In genomic region chr7:44373889-44374652, GRCm38 (mm10) we compare ENCODE assay signal across 8 mouse cellular contexts. TPM values are rescaled to one million over a fixed set of nuclear protein-coding genes. Genes with fewer than 3 reads are reported as not detected.
DNase-seq lines count a peak whose midpoint lies in the region; ATAC-seq and TF ChIP-seq lines count a peak whose summit lies in the region.

No protein-coding gene starts in this region.

- H3K4me2 ChIP-seq in heart, embryonic 14.5 days (ENCODE audit: low read length), result peak overlapping the region; percentile 85
- peak overlapping the region; percentile 86 for H3K4me2 ChIP-seq in liver, embryonic 12.5 days
- H3K4me2 ChIP-seq in stomach, embryonic 14.5 days (replicated peaks; ENCODE audit: low read depth, low read length), result peak overlapping the region; percentile 81

- no peaks in the 10 kb centered on the region for H3K79me2 ChIP-seq in C2C12 (ENCODE audit: control insufficient read depth, insufficient read depth)

- H3K79me3 ChIP-seq in C2C12 (ENCODE audit: low read depth), result no peaks in the 10 kb centered on the region

- H3K9me3 ChIP-seq in heart, embryonic 14.5 days (ENCODE audit: control insufficient read depth, low read length), result no peaks in the 10 kb centered on the region
- H3K9me3 ChIP-seq in liver, embryonic 12.5 days (replicated peaks), result no peaks in the 10 kb centered on the region
- H3K9me3 ChIP-seq in stomach, embryonic 14.5 days (ENCODE audit: control insufficient read depth, low read depth, low read length), result no peaks in the 10 kb centered on the region

- peaks cover 6% of the 10 kb centered on the region for H3K27me3 ChIP-seq in C2C12 (ENCODE audit: control insufficient read depth, insufficient read depth, insufficient read length)
- H3K27me3 ChIP-seq in heart, embryonic 14.5 days (ENCODE audit: control insufficient read depth, insufficient read depth, low read length), result no peaks in the 10 kb centered on the region
- H3K27me3 ChIP-seq in liver, embryonic 12.5 days (replicated peaks), result peaks cover 24% of the 10 kb centered on the region
- no peaks in the 10 kb centered on the region for H3K27me3 ChIP-seq in stomach, embryonic 14.5 days (ENCODE audit: control insufficient read depth, insufficient read depth, low read length)

- peak; percentile 79 for ATAC-seq in heart, embryonic 14.5 days (ENCODE audit: insufficient number of reproducible peaks, insufficient read depth, low FRiP score, low read depth)
- peak; percentile 86 for ATAC-seq in liver, embryonic 12.5 days
- ATAC-seq in stomach, embryonic 14.5 days (ENCODE audit: insufficient number of reproducible peaks, insufficient read depth, low FRiP score, low read depth), result peak; percentile 91

- DNase-seq in brain, adult 2 months (ENCODE audit: low read depth, low spot score), result peak; percentile 98
- peak; percentile 59 for DNase-seq in fat pad, adult 2 months (ENCODE audit: extremely low read depth, low read depth, low spot score)
- peak; percentile 94 for DNase-seq in kidney, postnatal 14 days
- DNase-seq in naive thymus-derived CD4-positive, alpha-beta T cell, adult 2 months (ENCODE audit: low read depth), result peak; percentile 81

- H3K4me3 ChIP-seq in C2C12 (ENCODE audit: insufficient read depth, poor library complexity, severe bottlenecking), result peak overlapping the region; percentile 14
- peak overlapping the region; percentile 60 to 80 for H3K4me3 ChIP-seq in heart, embryonic 14.5 days (ENCODE audit: control insufficient read depth in 1 of 2, insufficient read depth in 1 of 2, low read depth in 1 of 2, low read length in 2 of 2)
- H3K4me3 ChIP-seq in liver, embryonic 12.5 days, result peak overlapping the region; percentile 67
- H3K4me3 ChIP-seq in stomach, embryonic 14.5 days (ENCODE audit: low read depth, low read length), result peak overlapping the region; percentile 58

- WGBS in heart, embryonic 14.5 days, result under 1% methylated on average over 19 of the region's 19 CpGs
- WGBS in liver, embryonic 12.5 days (ENCODE audit: insufficient replicate concordance), result under 1% methylated on average over 19 of the region's 19 CpGs
- WGBS in stomach, embryonic 14.5 days, result 1% methylated on average over 19 of the region's 19 CpGs

- no peak for TF ChIP-seq CTCF in C2C12 (IDR thresholded peaks at IDR 0.05; ENCODE audit: control insufficient read depth, insufficient read depth, insufficient read length)

- H3K27ac ChIP-seq in heart, embryonic 14.5 days (replicated peaks in 1 of 2; ENCODE audit: control insufficient read depth in 1 of 2, insufficient read depth in 1 of 2, low read depth in 2 of 2, low read length in 2 of 2), result peak overlapping the region; percentile 12 to 45; a peak in 2 of 4 replicates
- H3K27ac ChIP-seq in liver, embryonic 12.5 days, result no peak overlapping the region
- peak overlapping the region; percentile 61; the same call in 1 of the 2 replicates for H3K27ac ChIP-seq in stomach, embryonic 14.5 days (ENCODE audit: low read length)

- no peaks in the 10 kb centered on the region for H3K36me3 ChIP-seq in C2C12 (ENCODE audit: control insufficient read depth, insufficient read depth)
- no peaks in the 10 kb centered on the region for H3K36me3 ChIP-seq in heart, embryonic 14.5 days (ENCODE audit: control insufficient read depth, insufficient read depth, low read length)
- H3K36me3 ChIP-seq in liver, embryonic 12.5 days, result no peaks in the 10 kb centered on the region
- no peaks in the 10 kb centered on the region for H3K36me3 ChIP-seq in stomach, embryonic 14.5 days (ENCODE audit: control insufficient read depth, insufficient read depth, low read length)

- peak overlapping the region; percentile 71 for H3K9ac ChIP-seq in heart, embryonic 14.5 days (ENCODE audit: low read length)
- H3K9ac ChIP-seq in liver, embryonic 12.5 days, result peak overlapping the region; percentile 71
- peak overlapping the region; percentile 60 for H3K9ac ChIP-seq in stomach, embryonic 14.5 days (replicated peaks; ENCODE audit: low read depth, low read length)

- H3K4me1 ChIP-seq in heart, embryonic 14.5 days (ENCODE audit: control insufficient read depth in 2 of 2, insufficient read depth in 2 of 2, low read length in 2 of 2), result peaks cover 15 to 17% of the 10 kb centered on the region in 2 experiments
- H3K4me1 ChIP-seq in liver, embryonic 12.5 days, result peaks cover 27% of the 10 kb centered on the region
- peaks cover 4% of the 10 kb centered on the region; the same call in 1 of the 2 replicates for H3K4me1 ChIP-seq in stomach, embryonic 14.5 days (ENCODE audit: control insufficient read depth, insufficient read depth, low read length)

- peak overlapping the region; percentile 27 for H3ac ChIP-seq in C2C12 (ENCODE audit: control insufficient read depth, insufficient read length, low read depth)

TF ChIP-seq in C2C12, 6 proteins besides CTCF, POLR2A, EP300 and RAD21:
- TF ChIP-seq CEBPB (IDR thresholded peaks at IDR 0.05; ENCODE audit: low read depth), result no peak
- TF ChIP-seq MYOG (IDR thresholded peaks at IDR 0.05; ENCODE audit: control insufficient read depth, extremely low read depth, insufficient read length), result no peak
- no peak for TF ChIP-seq FOSL1 (IDR thresholded peaks at IDR 0.05; ENCODE audit: insufficient read depth, low read length, poor library complexity, severe bottlenecking)
- TF ChIP-seq MAX (IDR thresholded peaks at IDR 0.05), result no peak

RNA-seq across cellular contexts. Expression of gene Syt3, which starts 9.8 kb away (rescaled TPM):
- polyA plus RNA-seq in C2C12 (2012; fragmentation: generic; extraction: Trizol), result not detected
- polyA plus RNA-seq in heart, embryonic 14.5 days (2014; fragmentation: Nextera tagmentation; extraction: Ambion mirVana), result 0.57 and 0.59 TPM in 2 replicates
- polyA plus RNA-seq in liver, embryonic 12.5 days (2016; fragmentation: Nextera tagmentation; extraction: Ambion mirVana), result 0.05 and 0.11 TPM in 2 replicates
- 1.6 and 2.0 TPM in 2 replicates for polyA plus RNA-seq in stomach, embryonic 14.5 days (2014; fragmentation: Nextera tagmentation; extraction: Ambion mirVana)

RNA-seq across cellular contexts. Expression of gene 1700008O03Rik, which starts 11.5 kb away (rescaled TPM):
- polyA plus RNA-seq in C2C12 (2012; fragmentation: generic; extraction: Trizol), result 0.11 TPM
- 0.34 and 0.47 TPM in 2 replicates for polyA plus RNA-seq in heart, embryonic 14.5 days (2014; fragmentation: Nextera tagmentation; extraction: Ambion mirVana)
- polyA plus RNA-seq in liver, embryonic 12.5 days (2016; fragmentation: Nextera tagmentation; extraction: Ambion mirVana), result 0.38 TPM in 1 of 2 replicates, not detected in the other
- 1.2 and 1.3 TPM in 2 replicates for polyA plus RNA-seq in stomach, embryonic 14.5 days (2014; fragmentation: Nextera tagmentation; extraction: Ambion mirVana)

RNA-seq across cellular contexts. Expression of gene Lrrc4b, which starts 54.7 kb away (rescaled TPM):
- not detected for polyA plus RNA-seq in C2C12 (2012; fragmentation: generic; extraction: Trizol)
- 4.1 and 4.5 TPM in 2 replicates for polyA plus RNA-seq in heart, embryonic 14.5 days (2014; fragmentation: Nextera tagmentation; extraction: Ambion mirVana)
- 0.07 TPM in 1 of 2 replicates, not detected in the other for polyA plus RNA-seq in liver, embryonic 12.5 days (2016; fragmentation: Nextera tagmentation; extraction: Ambion mirVana)
- 1.2 and 2.1 TPM in 2 replicates for polyA plus RNA-seq in stomach, embryonic 14.5 days (2014; fragmentation: Nextera tagmentation; extraction: Ambion mirVana)

Comparison
In these comparisons a context has a peak if more than half of its experiments do, and no peak if none do; other contexts are left out.
1. H3K4me3 ChIP-seq: peak in every context shown above with its lines; median percentile 70 in heart, embryonic 14.5 days; 67 in liver, embryonic 12.5 days; 58 in stomach, embryonic 14.5 days; 14 in C2C12.